Mouse (Mus musculus): ENCODE measurements around the gene Mrpl11.
A peak's percentile ranks its signal among the peaks of the same experiment; 100 is the strongest.

DNA sequence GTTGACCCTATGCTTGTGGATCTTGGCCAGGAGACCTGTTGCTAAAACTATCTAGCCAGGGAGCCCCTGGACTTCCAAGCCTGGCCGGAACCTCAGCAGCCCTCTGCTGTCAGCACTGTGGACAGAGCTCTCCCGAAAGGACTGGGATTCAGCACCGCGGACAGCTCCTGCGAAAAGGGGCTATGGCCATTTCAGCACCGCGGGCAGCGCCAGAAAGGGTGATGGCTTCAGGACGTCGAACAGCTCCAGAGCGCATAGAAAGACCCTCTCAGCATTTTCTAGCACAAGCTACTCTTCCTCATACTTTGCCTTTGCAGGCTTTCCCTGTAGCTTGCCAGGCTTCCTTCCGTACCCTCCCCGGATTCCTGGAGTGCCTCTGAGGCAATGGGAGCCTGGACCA lies 27.1 kb downstream of the Mrpl11 start:
- TF ChIP-seq CTCF (IDR thresholded peaks at IDR 0.05) (peak; percentile 44), EP300 (IDR thresholded peaks at IDR 0.05) (no peak)
